Mouse (Mus musculus) limb, embryonic 14.5 days (tissue): ENCODE measurements around the gene Fxyd3. TPM values are rescaled to one million over a fixed set of nuclear protein-coding genes. Genes with fewer than 3 reads are reported as not detected.

Experiments used
- ATAC-seq: fragments of 200-750 bp; cut with Nextera tagmentation; 2 replicates; pipeline ENCODE4 v1.8.0; 2017; ENCODE audit warnings: low read depth, moderate number of reproducible peaks, moderate TSS enrichment; ENCODE audit not compliant: low FRiP score
- DNase-seq: peaks from one replicate; pipeline ENCODE4 v3.0.0-alpha.2; 2015; ENCODE audit warnings: low spot score
- H3K27ac ChIP-seq: fragments of 300-500 bp; sonication (generic); replicated peaks from 2 replicates; pipeline ENCODE4 v1.5.1; 2014; ENCODE audit warnings: low read depth, mild to moderate bottlenecking, low read length, moderate library complexity, mixed read lengths
- H3K27me3 ChIP-seq: fragments of 300-500 bp; sonication (generic); 2 replicates; pipeline ENCODE4 v1.6.1; 2014; ENCODE audit warnings: low read length, mixed read lengths; ENCODE audit not compliant: control insufficient read depth, insufficient read depth
- H3K36me3 ChIP-seq: fragments of 300-500 bp; sonication (generic); 2 replicates; pipeline ENCODE4 v1.6.1; 2014; ENCODE audit warnings: mild to moderate bottlenecking, low read length, moderate library complexity, mixed read lengths; ENCODE audit not compliant: control insufficient read depth, insufficient read depth
- H3K4me1 ChIP-seq: fragments of 300-500 bp; sonication (generic); 2 replicates; pipeline ENCODE4 v1.6.1; 2014; ENCODE audit warnings: antibody characterized with exemption, low read length, mixed read lengths; ENCODE audit not compliant: control insufficient read depth, insufficient read depth
- H3K4me2 ChIP-seq: fragments of 300-500 bp; sonication (generic); replicated peaks from 2 replicates; pipeline ENCODE4 v1.6.1; 2014; ENCODE audit warnings: low read depth, mild to moderate bottlenecking, low read length, moderate library complexity; ENCODE audit not compliant: severe bottlenecking
- H3K4me3 ChIP-seq: fragments of 300-500 bp; sonication (generic); replicated peaks from 2 replicates; pipeline ENCODE4 v1.5.1; 2014; ENCODE audit warnings: low read length
- H3K9ac ChIP-seq: fragments of 300-500 bp; sonication (generic); 2 replicates; pipeline ENCODE4 v1.6.1; 2014; ENCODE audit warnings: mild to moderate bottlenecking, low read depth, low read length, moderate library complexity; ENCODE audit not compliant: severe bottlenecking
- H3K9me3 ChIP-seq: fragments of 300-500 bp; sonication (generic); 2 replicates; pipeline ENCODE4 v1.6.1; 2016; ENCODE audit warnings: low read length; ENCODE audit not compliant: control insufficient read depth
- POLR2A ChIP-seq: fragments of 200-500 bp; IDR thresholded peaks from 2 replicates; pipeline ENCODE4 v1.8.0; 2012; ENCODE audit warnings: inconsistent platforms, mild to moderate bottlenecking, moderate library complexity, borderline replicate concordance; ENCODE audit not compliant: insufficient read depth, insufficient read length; ENCODE audit errors: extremely low read depth
- WGBS: fragments of 180-500 bp; shearing (Covaris S2); extraction: QIAGEN DNeasy Blood & Tissue Kit; methylation state at CpG from one replicate; pipeline ENCODE4 v1.1.7; 2014; 5-methylcytosine and 5-hydroxymethylcytosine counted together
- microRNA-seq: library from miRNA; unstranded; fragments of <30 nt; microRNA quantifications from one replicate; pipeline ENCODE4, GENCODE M21; 2016
- polyA plus RNA-seq, 2 experiments: library from polyadenylated mRNA; depleted of rRNA in 1 of 2; stranded (reverse) in 1 of 2; unstranded in 1 of 2; fragments of >200 nt; fragmentation: Nextera tagmentation in 1 of 2; extraction: Ambion mirVana in 1 of 2; gene quantifications; 2 replicates each; pipeline versions ENCODE4 v1.2.1 to v1.2.3; 2012 to 2014

The Fxyd3 gene
- polyA plus RNA-seq, 2 experiments: 39.8 to 79.5 TPM

- TF ChIP-seq POLR2A: no peak
- ATAC-seq (no peak), DNase-seq (no peak)
- Histone ChIP-seq H3K4me1 (no peaks in the 10 kb centered on the region; the same call in 1 of the 2 replicates), H3K4me2 (no peak overlapping the region), H3K4me3 (no peak overlapping the region), H3K9ac (no peak overlapping the region), H3K36me3 (no peaks in the 10 kb centered on the region), H3K27ac (no peak overlapping the region), H3K27me3 (no peaks in the 10 kb centered on the region), H3K9me3 (no peaks in the 10 kb centered on the region)
- 80% methylated on average over 7 of the region's 7 CpGs for whole genome bisulfite sequencing
These were observed 44.8 kb downstream of the Fxyd3 start for GRCm38 (mm10) chr7:31031731-31032130.

GRCm38 (mm10) chr7:31030717-31031116, 45.8 kb downstream of the Fxyd3 start:
- Histone ChIP-seq H3K27ac (no peak overlapping the region), H3K4me2 (no peak overlapping the region), H3K9me3 (no peaks in the 10 kb centered on the region), H3K4me3 (no peak overlapping the region), H3K27me3 (no peaks in the 10 kb centered on the region), H3K9ac (no peak overlapping the region), H3K4me1 (no peaks in the 10 kb centered on the region; the same call in 1 of the 2 replicates), H3K36me3 (no peaks in the 10 kb centered on the region)
- ATAC-seq: no peak
- TF ChIP-seq POLR2A: no peak
- 70% methylated on average over 2 of the region's 2 CpGs for WGBS
- DNase-seq: no peak

DNA sequence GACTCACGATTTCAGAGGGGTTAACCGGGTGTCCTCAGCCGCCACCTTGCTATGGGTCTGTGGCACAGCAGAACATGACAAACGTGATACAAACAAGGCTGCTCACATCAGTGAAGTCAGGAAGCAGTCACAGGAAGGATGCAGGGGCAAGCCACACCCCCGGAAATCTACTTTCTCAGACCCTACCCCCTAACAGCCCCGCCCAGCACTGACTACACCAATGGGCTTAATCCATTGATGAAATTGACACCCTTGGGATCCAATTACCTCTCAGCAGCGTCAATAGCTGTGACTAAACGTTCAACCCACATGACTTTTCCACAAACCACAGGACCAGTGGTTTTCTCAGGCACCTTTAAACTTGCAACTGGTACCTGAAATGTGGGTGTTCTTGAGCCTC, 47.9 kb downstream of the Fxyd3 start:
- no peak overlapping the region for H3K4me2 ChIP-seq
- no peak overlapping the region for H3K9ac ChIP-seq
- H3K9me3 ChIP-seq: no peaks in the 10 kb centered on the region
- H3K27me3 ChIP-seq: no peaks in the 10 kb centered on the region
- WGBS: 72% methylated on average over 8 of the region's 8 CpGs
- H3K4me3 ChIP-seq: no peak overlapping the region
- ATAC-seq (no peak), DNase-seq (no peak)
- H3K4me1 ChIP-seq: no peaks in the 10 kb centered on the region
- H3K36me3 ChIP-seq: no peaks in the 10 kb centered on the region
- TF ChIP-seq POLR2A: no peak
- no peak overlapping the region for H3K27ac ChIP-seq

Small RNA genes within 50 kb of the gene (microRNA-seq; reads per million reads assigned to microRNA genes)
- gene Mir7050: not detected

Other genes with a start within 250 kb of the Fxyd3 start
- not detected in 2 replicates for gene Ffar3, start 220.5 kb downstream of the Fxyd3 start, polyA plus RNA-seq (2012; rRNA removed)
- gene Ffar3, start 220.5 kb downstream of the Fxyd3 start, polyA plus RNA-seq (2014; fragmentation: Nextera tagmentation; extraction: Ambion mirVana): not detected in 2 replicates
- gene Ffar1, start 215.1 kb downstream of the Fxyd3 start, polyA plus RNA-seq (2012; rRNA removed): 0.01 and 0.03 TPM in 2 replicates
- gene Ffar1, start 215.1 kb downstream of the Fxyd3 start, polyA plus RNA-seq (2014; fragmentation: Nextera tagmentation; extraction: Ambion mirVana): not detected in 2 replicates
- 0.09 and 0.11 TPM in 2 replicates for gene Cd22, start 196.4 kb downstream of the Fxyd3 start, polyA plus RNA-seq (2012; rRNA removed)
- gene Cd22, start 196.4 kb downstream of the Fxyd3 start, polyA plus RNA-seq (2014; fragmentation: Nextera tagmentation; extraction: Ambion mirVana): 0.10 TPM in 1 of 2 replicates, not detected in the other
- 1.2 and 2.4 TPM in 2 replicates for gene Mag, start 161.8 kb downstream of the Fxyd3 start, polyA plus RNA-seq (2012; rRNA removed)
- 0.35 and 1.2 TPM in 2 replicates for gene Mag, start 161.8 kb downstream of the Fxyd3 start, polyA plus RNA-seq (2014; fragmentation: Nextera tagmentation; extraction: Ambion mirVana)
- 0.55 TPM in 1 of 2 replicates, not detected in the other for gene Hamp2, start 152.0 kb downstream of the Fxyd3 start, polyA plus RNA-seq (2012; rRNA removed)
- gene Hamp2, start 152.0 kb downstream of the Fxyd3 start, polyA plus RNA-seq (2014; fragmentation: Nextera tagmentation; extraction: Ambion mirVana): not detected in 2 replicates
- 0.23 TPM in 1 of 2 replicates, not detected in the other for gene Hamp, start 132.7 kb downstream of the Fxyd3 start, polyA plus RNA-seq (2012; rRNA removed)
- not detected in 2 replicates for gene Hamp, start 132.7 kb downstream of the Fxyd3 start, polyA plus RNA-seq (2014; fragmentation: Nextera tagmentation; extraction: Ambion mirVana)
- 150 and 169 TPM in 2 replicates for gene Usf2, start 119.9 kb downstream of the Fxyd3 start, polyA plus RNA-seq (2012; rRNA removed)
- gene Usf2, start 119.9 kb downstream of the Fxyd3 start, polyA plus RNA-seq (2014; fragmentation: Nextera tagmentation; extraction: Ambion mirVana): 24.0 and 24.5 TPM in 2 replicates
- gene Lsr, start 103.2 kb downstream of the Fxyd3 start, polyA plus RNA-seq (2012; rRNA removed): 24.3 and 32.3 TPM in 2 replicates
- gene Lsr, start 103.2 kb downstream of the Fxyd3 start, polyA plus RNA-seq (2014; fragmentation: Nextera tagmentation; extraction: Ambion mirVana): 29.4 and 29.9 TPM in 2 replicates
- gene Fam187b, start 102.9 kb downstream of the Fxyd3 start, polyA plus RNA-seq (2012; rRNA removed): 1.4 TPM in 2 replicates
- gene Fam187b, start 102.9 kb downstream of the Fxyd3 start, polyA plus RNA-seq (2014; fragmentation: Nextera tagmentation; extraction: Ambion mirVana): 1.1 and 1.4 TPM in 2 replicates
- 17.4 and 20.5 TPM in 2 replicates for gene Fxyd5, start 34.2 kb downstream of the Fxyd3 start, polyA plus RNA-seq (2012; rRNA removed)
- 28.8 and 31.3 TPM in 2 replicates for gene Fxyd5, start 34.2 kb downstream of the Fxyd3 start, polyA plus RNA-seq (2014; fragmentation: Nextera tagmentation; extraction: Ambion mirVana)
- gene Fxyd7, start 25.2 kb downstream of the Fxyd3 start, polyA plus RNA-seq (2012; rRNA removed): 14.9 and 19.3 TPM in 2 replicates
- 15.3 and 16.2 TPM in 2 replicates for gene Fxyd7, start 25.2 kb downstream of the Fxyd3 start, polyA plus RNA-seq (2014; fragmentation: Nextera tagmentation; extraction: Ambion mirVana)
- gene Fxyd1, start 19.5 kb downstream of the Fxyd3 start, polyA plus RNA-seq (2012; rRNA removed): 92.6 and 103 TPM in 2 replicates
- gene Fxyd1, start 19.5 kb downstream of the Fxyd3 start, polyA plus RNA-seq (2014; fragmentation: Nextera tagmentation; extraction: Ambion mirVana): 95.6 and 101 TPM in 2 replicates
- gene Lgi4, start 17.4 kb downstream of the Fxyd3 start, polyA plus RNA-seq (2012; rRNA removed): 2.0 and 2.8 TPM in 2 replicates
- 0.39 and 1.1 TPM in 2 replicates for gene Lgi4, start 17.4 kb downstream of the Fxyd3 start, polyA plus RNA-seq (2014; fragmentation: Nextera tagmentation; extraction: Ambion mirVana)
- 5.5 and 6.6 TPM in 2 replicates for gene Hpn, start 38.6 kb upstream of the Fxyd3 start, polyA plus RNA-seq (2012; rRNA removed)
- 2.5 and 3.1 TPM in 2 replicates for gene Hpn, start 38.6 kb upstream of the Fxyd3 start, polyA plus RNA-seq (2014; fragmentation: Nextera tagmentation; extraction: Ambion mirVana)
- 15.0 and 16.4 TPM in 2 replicates for gene Scn1b, start 50.3 kb upstream of the Fxyd3 start, polyA plus RNA-seq (2012; rRNA removed)
- gene Scn1b, start 50.3 kb upstream of the Fxyd3 start, polyA plus RNA-seq (2014; fragmentation: Nextera tagmentation; extraction: Ambion mirVana): 6.1 and 6.5 TPM in 2 replicates
- gene Gramd1a, start 79.2 kb upstream of the Fxyd3 start, polyA plus RNA-seq (2012; rRNA removed): 157 and 216 TPM in 2 replicates
- 59.8 and 83.0 TPM in 2 replicates for gene Gramd1a, start 79.2 kb upstream of the Fxyd3 start, polyA plus RNA-seq (2014; fragmentation: Nextera tagmentation; extraction: Ambion mirVana)
- not detected in 2 replicates for gene Scgb2b2, start 213.8 kb upstream of the Fxyd3 start, polyA plus RNA-seq (2012; rRNA removed)
- gene Scgb2b2, start 213.8 kb upstream of the Fxyd3 start, polyA plus RNA-seq (2014; fragmentation: Nextera tagmentation; extraction: Ambion mirVana): not detected in 2 replicates
- gene Scgb1b2, start 215.1 kb upstream of the Fxyd3 start, polyA plus RNA-seq (2012; rRNA removed): not detected in 2 replicates
- gene Scgb1b2, start 215.1 kb upstream of the Fxyd3 start, polyA plus RNA-seq (2014; fragmentation: Nextera tagmentation; extraction: Ambion mirVana): not detected in 2 replicates